Mouse (Mus musculus) liver, adult 2 months (tissue): ENCODE data around the gene Gm47995. TPM values are rescaled to one million over a fixed set of nuclear protein-coding genes. Genes with fewer than 3 reads are reported as not detected.

ENCODE experiments used
- DNase-seq: peaks from one replicate; pipeline ENCODE4 v3.0.0-alpha.2; 2011; ENCODE audit warnings: low read depth, low spot score; ENCODE audit errors: extremely low read depth
- H3K27ac ChIP-seq: fragments of 200-500 bp; replicated peaks from 2 replicates; pipeline ENCODE4 v1.5.1; 2012; ENCODE audit warnings: low read depth, mild to moderate bottlenecking, control low read depth, inconsistent platforms, low read length; ENCODE audit not compliant: insufficient read depth
- H3K27me3 ChIP-seq: fragments of 200-500 bp; 2 replicates; pipeline ENCODE4 v1.6.1; 2012; ENCODE audit warnings: mild to moderate bottlenecking, moderate library complexity, low read length, inconsistent platforms; ENCODE audit not compliant: control insufficient read depth, insufficient read depth
- H3K36me3 ChIP-seq: fragments of 200-500 bp; 2 replicates; pipeline ENCODE4 v1.6.1; 2012; ENCODE audit warnings: low read length, inconsistent platforms; ENCODE audit not compliant: control insufficient read depth, insufficient read depth
- H3K4me1 ChIP-seq: fragments of 200-500 bp; 2 replicates; pipeline ENCODE4 v1.6.1; 2011; ENCODE audit warnings: low read length; ENCODE audit not compliant: control insufficient read depth, insufficient read depth
- H3K4me3 ChIP-seq: fragments of 200-500 bp; 2 replicates; pipeline ENCODE4 v1.5.1; 2011; ENCODE audit warnings: low read depth, mild to moderate bottlenecking, control low read depth, low read length, moderate library complexity; ENCODE audit not compliant: insufficient read depth
- H3K79me2 ChIP-seq: fragments of 200-500 bp; 2 replicates; pipeline ENCODE4 v1.6.1; 2012; ENCODE audit warnings: inconsistent platforms, mild to moderate bottlenecking, low read length, moderate library complexity; ENCODE audit not compliant: control insufficient read depth, insufficient read depth
- H3K9ac ChIP-seq: fragments of 200-500 bp; 2 replicates; pipeline ENCODE4 v1.6.1; 2012; ENCODE audit warnings: low read depth, mild to moderate bottlenecking, control low read depth, inconsistent platforms, low read length
- CTCF ChIP-seq: fragments of 200-500 bp; IDR thresholded peaks from 2 replicates; pipeline ENCODE4 v1.5.1; 2011; ENCODE audit warnings: low read depth, low read length, control low read depth
- POLR2A ChIP-seq: fragments of 200-500 bp; IDR thresholded peaks from 2 replicates; pipeline ENCODE4 v1.6.1; 2011; ENCODE audit warnings: low read length, control low read depth; ENCODE audit not compliant: insufficient read depth; ENCODE audit errors: extremely low read depth
- WGBS: fragments of 180-500 bp; shearing (Covaris S2); methylation state at CpG from one replicate; pipeline ENCODE4 v1.1.7; 2018; 5-methylcytosine and 5-hydroxymethylcytosine counted together
- polyA plus RNA-seq: library from polyadenylated mRNA; depleted of rRNA; stranded (reverse); fragments of >200 nt; gene quantifications from 2 replicates; pipeline ENCODE4 v1.2.3, GENCODE M21; 2012
- total RNA-seq: library from RNA; depleted of rRNA; stranded (reverse); fragments of >200 nt; gene quantifications from 2 replicates; pipeline ENCODE4 v1.2.3, GENCODE M21; 2014

Gene Gm47995
- total and polyA plus RNA-seq, 2 experiments: not detected

- 52% methylated on average over 3 of the region's 3 CpGs for WGBS
Observed at GRCm38 (mm10) chr1:151168637-151169036, 29.6 kb upstream of the Gm47995 start.

DNA sequence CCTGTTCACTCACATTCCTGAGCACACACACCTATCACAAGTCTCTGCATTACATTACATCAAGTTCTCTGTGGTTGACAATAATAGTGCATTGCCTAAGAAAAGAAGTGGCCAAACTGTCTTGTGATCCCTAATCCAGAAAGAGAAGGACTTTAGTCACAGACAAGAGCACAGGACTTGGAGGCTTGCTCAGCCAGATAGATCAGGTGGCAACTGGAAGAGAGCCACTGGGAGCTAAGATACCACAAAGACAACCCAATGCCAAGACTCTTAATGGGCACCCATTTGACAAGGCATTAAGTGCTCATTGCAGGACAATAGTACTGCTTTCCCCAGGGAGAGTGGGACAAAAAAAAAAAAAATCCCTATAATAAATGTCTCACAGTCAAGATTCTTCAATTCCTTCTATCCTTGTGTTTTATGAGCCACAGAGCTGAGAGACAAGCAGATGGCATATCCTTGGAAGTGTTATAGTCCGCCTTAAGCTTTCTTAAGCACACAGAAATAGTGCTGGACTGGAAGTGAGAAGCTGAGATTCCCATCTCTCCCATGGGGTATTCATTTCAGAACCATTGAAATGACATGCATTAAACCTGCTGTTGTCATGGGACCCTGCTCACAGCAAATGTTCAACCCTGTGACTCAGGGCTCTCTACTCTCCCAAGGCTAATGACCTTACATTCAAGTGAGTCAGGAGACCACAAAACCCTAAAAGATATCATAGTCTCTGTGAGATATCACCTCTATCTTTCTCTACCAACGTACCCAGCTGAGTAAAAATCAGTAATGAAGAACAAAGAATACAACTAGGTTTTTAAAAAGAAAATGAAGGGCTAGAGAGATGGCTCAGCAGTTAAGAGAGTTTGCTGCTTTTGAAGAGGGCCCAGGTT is 26.4 kb upstream of the Gm47995 start:
- TF ChIP-seq POLR2A (no peak), CTCF (no peak)
- H3K9ac ChIP-seq: no peak overlapping the region
- no peaks in the 10 kb centered on the region for H3K79me2 ChIP-seq
- H3K27me3 ChIP-seq: no peaks in the 10 kb centered on the region
- DNase-seq: peak; percentile 58
- no peak overlapping the region for H3K4me3 ChIP-seq
- 93% methylated on average over 2 of the region's 2 CpGs for WGBS
- H3K27ac ChIP-seq: no peak overlapping the region
- peaks cover 4% of the 10 kb centered on the region; the same call in 1 of the 2 replicates for H3K4me1 ChIP-seq
- H3K36me3 ChIP-seq: no peaks in the 10 kb centered on the region

More at GRCm38 (mm10) chr1:151168637-151169036, 29.6 kb upstream of the Gm47995 start:
- peaks cover 9% of the 10 kb centered on the region; the same call in 1 of the 2 replicates for H3K4me1 ChIP-seq
- no peaks in the 10 kb centered on the region for H3K27me3 ChIP-seq
- no peaks in the 10 kb centered on the region for H3K79me2 ChIP-seq
- H3K36me3 ChIP-seq: no peaks in the 10 kb centered on the region
- H3K9ac ChIP-seq: no peak overlapping the region
- H3K27ac ChIP-seq: no peak overlapping the region
- no peak for DNase-seq
- no peak overlapping the region for H3K4me3 ChIP-seq
- TF ChIP-seq CTCF: no peak
- no peak for TF ChIP-seq POLR2A

- DNase-seq: peak; percentile 93
- H3K27ac ChIP-seq: peak overlapping the region; percentile 72
- no peak overlapping the region for H3K4me3 ChIP-seq
- WGBS: 21% methylated on average over 10 of the region's 10 CpGs
- H3K4me1 ChIP-seq: peaks cover 10% of the 10 kb centered on the region
- H3K9ac ChIP-seq: no peak overlapping the region
- H3K36me3 ChIP-seq: no peaks in the 10 kb centered on the region
- H3K27me3 ChIP-seq: no peaks in the 10 kb centered on the region
- no peaks in the 10 kb centered on the region for H3K79me2 ChIP-seq
- TF ChIP-seq CTCF (no peak), POLR2A (no peak)
Observed at GRCm38 (mm10) chr1:151177030-151177936, 21.0 kb upstream of the Gm47995 start.

- Histone ChIP-seq H3K9ac (peak overlapping the region; percentile 52), H3K4me1 (peaks cover 10% of the 10 kb centered on the region), H3K27ac (peak overlapping the region; percentile 72), H3K27me3 (no peaks in the 10 kb centered on the region), H3K4me3 (peak overlapping the region; percentile 3; the same call in 1 of the 2 replicates), H3K36me3 (no peaks in the 10 kb centered on the region), H3K79me2 (no peaks in the 10 kb centered on the region)
- DNase-seq: no peak
- TF ChIP-seq CTCF (no peak), POLR2A (no peak)
- 10% methylated on average over 4 of the region's 4 CpGs for WGBS
Observed at GRCm38 (mm10) chr1:151177937-151178271, 20.3 kb upstream of the Gm47995 start.

GRCm38 (mm10) chr1:151178505-151179083 is 19.7 kb upstream of the Gm47995 start:
- DNase-seq: peak; percentile 67
- TF ChIP-seq CTCF (no peak), POLR2A (no peak)
- Histone ChIP-seq H3K27me3 (no peaks in the 10 kb centered on the region), H3K79me2 (no peaks in the 10 kb centered on the region), H3K27ac (peak overlapping the region; percentile 57), H3K4me1 (peaks cover 10% of the 10 kb centered on the region), H3K4me3 (no peak overlapping the region), H3K9ac (peak overlapping the region; percentile 26; the same call in 1 of the 2 replicates), H3K36me3 (no peaks in the 10 kb centered on the region)
- 37% methylated on average over 2 of the region's 2 CpGs for WGBS
